Mouse (Mus musculus) megakaryocyte, embryonic 14.5 days (primary cell): ENCODE measurements around the gene Nicn1.

ENCODE experiments used
- FLI1 ChIP-seq: IDR thresholded peaks from 2 replicates; pipeline ENCODE4 v1.6.1; 2012; ENCODE audit warnings: low read length, inconsistent platforms, mixed read lengths
- GATA1 ChIP-seq: IDR thresholded peaks from 3 replicates; pipeline ENCODE4 v1.6.1; 2012; ENCODE audit warnings: mixed read lengths, low read length, inconsistent platforms, borderline replicate concordance

DNA sequence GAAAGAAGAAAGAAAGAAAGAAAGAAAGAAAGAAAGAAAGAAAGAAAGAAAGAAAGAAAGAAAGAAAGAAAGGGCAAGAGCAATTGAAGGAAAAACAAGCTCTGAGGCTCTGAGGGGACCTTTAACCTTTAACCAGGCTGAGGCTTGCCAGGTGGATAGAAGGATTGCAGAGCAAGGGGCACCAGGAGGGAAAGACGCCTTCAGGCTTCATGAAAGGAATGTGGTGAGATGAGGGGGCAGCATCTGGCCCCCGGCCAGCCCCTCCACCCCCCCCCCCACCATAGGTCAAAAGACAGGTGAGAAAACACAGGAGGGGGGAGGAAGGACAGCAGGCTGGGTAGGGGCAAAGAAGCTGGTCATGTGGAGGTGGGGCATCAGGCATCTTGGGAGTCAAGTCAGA is 18.3 kb upstream of the Nicn1 start:
- no peak for TF ChIP-seq GATA1
- TF ChIP-seq FLI1: no peak
